Mouse (Mus musculus) kidney, adult 2 months (tissue): ENCODE data around the gene Adi1.

Experiments used
- CTCF ChIP-seq: fragments of 200-500 bp; conservative IDR thresholded peaks from 2 replicates; pipeline ENCODE4 v1.5.1; 2011; ENCODE audit warnings: low read depth, mild to moderate bottlenecking, control low read depth, low read length, moderate library complexity, mixed read lengths; ENCODE audit not compliant: insufficient read depth, insufficient read length
- POLR2A ChIP-seq: fragments of 200-500 bp; IDR thresholded peaks from one replicate; pipeline ENCODE4 v1.6.1; 2011; ENCODE audit warnings: low read depth, low read length, control low read depth

GRCm38 (mm10) chr12:28727061-28727460, 52.0 kb downstream of the Adi1 start:
- TF ChIP-seq CTCF: no peak
- no peak for TF ChIP-seq POLR2A
